Mouse (Mus musculus): Measurements from ENCODE around the gene Ifi47. TPM values are rescaled to one million over a fixed set of nuclear protein-coding genes. Genes with fewer than 3 reads are reported as not detected.

The Ifi47 gene
- polyA plus RNA-seq, 1 experiment from 2014 or later = 2.6 TPM

GRCm38 (mm10) chr11:49111000-49111399 is 34.6 kb downstream of the Ifi47 start:
- no peaks in the 10 kb centered on the region for H3K4me1 ChIP-seq
- WGBS = 44% methylated on average over 1 of the region's 1 CpGs

GRCm38 (mm10) chr11:49112624-49113219 is 36.3 kb downstream of the Ifi47 start:
- no peaks in the 10 kb centered on the region for H3K27me3 ChIP-seq
- WGBS = 91% methylated on average over 6 of the region's 6 CpGs
- H3K4me1 ChIP-seq = no peaks in the 10 kb centered on the region
- no peak overlapping the region for H3K4me3 ChIP-seq (replicated peaks)
- no peak for ATAC-seq (ENCODE audit: insufficient number of reproducible peaks, low FRiP score, low TSS enrichment, low read depth)
- H3K9me3 ChIP-seq (replicated peaks) = no peaks in the 10 kb centered on the region
- no peaks in the 10 kb centered on the region for H3K36me3 ChIP-seq
- H3K9ac ChIP-seq = no peak overlapping the region
- no peak overlapping the region for H3K4me2 ChIP-seq (replicated peaks)
- no peak overlapping the region for H3K27ac ChIP-seq (replicated peaks)

More at GRCm38 (mm10) chr11:49111000-49111399, 34.6 kb downstream of the Ifi47 start:
- no peak overlapping the region for H3K4me3 ChIP-seq (replicated peaks)
- ATAC-seq (ENCODE audit: insufficient number of reproducible peaks, low FRiP score, low TSS enrichment, low read depth) = no peak
- no peaks in the 10 kb centered on the region for H3K27me3 ChIP-seq
- H3K27ac ChIP-seq (replicated peaks) = no peak overlapping the region
- no peaks in the 10 kb centered on the region for H3K9me3 ChIP-seq (replicated peaks)
- H3K36me3 ChIP-seq = no peaks in the 10 kb centered on the region
- no peak overlapping the region for H3K9ac ChIP-seq
- no peak overlapping the region for H3K4me2 ChIP-seq (replicated peaks)

- Histone ChIP-seq H3K36me3 (no peaks in the 10 kb centered on the region), H3K4me3 (replicated peaks) (no peak overlapping the region), H3K27me3 (no peaks in the 10 kb centered on the region), H3K9me3 (replicated peaks) (no peaks in the 10 kb centered on the region), H3K27ac (replicated peaks) (no peak overlapping the region), H3K4me2 (replicated peaks) (no peak overlapping the region), H3K4me1 (no peaks in the 10 kb centered on the region), H3K9ac (no peak overlapping the region)
- no peak for ATAC-seq (ENCODE audit: insufficient number of reproducible peaks, low FRiP score, low TSS enrichment, low read depth)
- WGBS = 63% methylated on average over 2 of the region's 2 CpGs
Measured at GRCm38 (mm10) chr11:49114158-49114557, 37.8 kb downstream of the Ifi47 start.

GRCm38 (mm10) chr11:49114774-49115173 is 38.4 kb downstream of the Ifi47 start, which contains the start of gene Olfr1396:
Gene Olfr1396, minus strand, starts transcription at chr11:49114874.
- no peaks in the 10 kb centered on the region for H3K36me3 ChIP-seq
- H3K4me2 ChIP-seq (replicated peaks) = no peak within 1 kb of the TSS
- H3K4me3 ChIP-seq (replicated peaks) = no peak within 1 kb of the TSS
- no peaks in the 10 kb centered on the region for H3K9me3 ChIP-seq (replicated peaks)
- no peaks in the 10 kb centered on the region for H3K27me3 ChIP-seq
- H3K27ac ChIP-seq (replicated peaks) = no peak within 1 kb of the TSS
- no peaks in the 10 kb centered on the region for H3K4me1 ChIP-seq
- no peak for ATAC-seq (ENCODE audit: insufficient number of reproducible peaks, low FRiP score, low TSS enrichment, low read depth)
- H3K9ac ChIP-seq = no peak within 1 kb of the TSS

- WGBS = 72% methylated on average over 3 of the region's 3 CpGs
Measured at GRCm38 (mm10) chr11:49119635-49120034, 43.2 kb downstream of the Ifi47 start.

GRCm38 (mm10) chr11:49124169-49124568 is 47.8 kb downstream of the Ifi47 start:
- ATAC-seq (ENCODE audit: insufficient number of reproducible peaks, low FRiP score, low TSS enrichment, low read depth) = no peak
- H3K4me3 ChIP-seq (replicated peaks) = no peak overlapping the region
- H3K27ac ChIP-seq (replicated peaks) = no peak overlapping the region
- no peaks in the 10 kb centered on the region for H3K36me3 ChIP-seq
- no peaks in the 10 kb centered on the region for H3K9me3 ChIP-seq (replicated peaks)
- H3K4me2 ChIP-seq (replicated peaks) = no peak overlapping the region
- 89% methylated on average over 2 of the region's 2 CpGs for WGBS
- no peak overlapping the region for H3K9ac ChIP-seq
- no peaks in the 10 kb centered on the region for H3K27me3 ChIP-seq
- H3K4me1 ChIP-seq = no peaks in the 10 kb centered on the region

More at GRCm38 (mm10) chr11:49119635-49120034, 43.2 kb downstream of the Ifi47 start:
- H3K4me2 ChIP-seq (replicated peaks) = no peak overlapping the region
- no peak overlapping the region for H3K4me3 ChIP-seq (replicated peaks)
- no peak overlapping the region for H3K27ac ChIP-seq (replicated peaks)
- no peaks in the 10 kb centered on the region for H3K36me3 ChIP-seq
- H3K9me3 ChIP-seq (replicated peaks) = no peaks in the 10 kb centered on the region
- H3K9ac ChIP-seq = no peak overlapping the region
- no peak for ATAC-seq (ENCODE audit: insufficient number of reproducible peaks, low FRiP score, low TSS enrichment, low read depth)
- H3K27me3 ChIP-seq = no peaks in the 10 kb centered on the region
- no peaks in the 10 kb centered on the region for H3K4me1 ChIP-seq

GRCm38 (mm10) chr11:49141974-49142373 is 65.6 kb downstream of the Ifi47 start, which contains the start of gene Olfr1395:
Gene Olfr1395, plus strand, starts transcription at chr11:49142274.
- H3K36me3 ChIP-seq = no peaks in the 10 kb centered on the region
- no peak within 1 kb of the TSS for H3K4me2 ChIP-seq (replicated peaks)
- H3K9me3 ChIP-seq (replicated peaks) = no peaks in the 10 kb centered on the region
- 91% methylated on average over 6 of the region's 6 CpGs for WGBS
- H3K9ac ChIP-seq = no peak within 1 kb of the TSS
- no peak for ATAC-seq (ENCODE audit: insufficient number of reproducible peaks, low FRiP score, low TSS enrichment, low read depth)
- H3K4me1 ChIP-seq = no peaks in the 10 kb centered on the region
- H3K4me3 ChIP-seq (replicated peaks) = no peak within 1 kb of the TSS
- H3K27ac ChIP-seq (replicated peaks) = no peak within 1 kb of the TSS
- H3K27me3 ChIP-seq = no peaks in the 10 kb centered on the region

Other genes starting within 250 kb of the Ifi47 start
- gene Gm12184, start 249.9 kb upstream of the Ifi47 start, polyA plus RNA-seq (2015; fragmentation: Nextera tagmentation; extraction: Ambion mirVana) = 2.3 and 4.9 TPM in 2 replicates
- 8.3 and 8.8 TPM in 2 replicates for gene Irgm1, start 204.9 kb upstream of the Ifi47 start, polyA plus RNA-seq (2015; fragmentation: Nextera tagmentation; extraction: Ambion mirVana)
- 0.20 and 0.49 TPM in 2 replicates for gene Gm5431, start 174.4 kb upstream of the Ifi47 start, polyA plus RNA-seq (2015; fragmentation: Nextera tagmentation; extraction: Ambion mirVana)
- gene Psme2b, start 130.4 kb upstream of the Ifi47 start, polyA plus RNA-seq (2015; fragmentation: Nextera tagmentation; extraction: Ambion mirVana) = 2.1 and 8.5 TPM in 2 replicates
- not detected in 2 replicates for gene Olfr56, start 97.7 kb upstream of the Ifi47 start, polyA plus RNA-seq (2015; fragmentation: Nextera tagmentation; extraction: Ambion mirVana)
- 0.49 and 0.75 TPM in 2 replicates for gene 9930111J21Rik1, start 97.2 kb upstream of the Ifi47 start, polyA plus RNA-seq (2015; fragmentation: Nextera tagmentation; extraction: Ambion mirVana)
- not detected in 2 replicates for gene Gm12185, start 84.4 kb upstream of the Ifi47 start, polyA plus RNA-seq (2015; fragmentation: Nextera tagmentation; extraction: Ambion mirVana)
- 0.24 and 0.42 TPM in 2 replicates for gene Tgtp1, start 82.4 kb upstream of the Ifi47 start, polyA plus RNA-seq (2015; fragmentation: Nextera tagmentation; extraction: Ambion mirVana)
- 0.83 and 0.91 TPM in 2 replicates for gene 9930111J21Rik2, start 25.3 kb upstream of the Ifi47 start, polyA plus RNA-seq (2015; fragmentation: Nextera tagmentation; extraction: Ambion mirVana)
- 0.21 TPM in 2 replicates for gene Tgtp2, start 12.4 kb upstream of the Ifi47 start, polyA plus RNA-seq (2015; fragmentation: Nextera tagmentation; extraction: Ambion mirVana)
- gene Olfr1396, start 38.3 kb downstream of the Ifi47 start, polyA plus RNA-seq (2015; fragmentation: Nextera tagmentation; extraction: Ambion mirVana) = 0.17 and 0.27 TPM in 2 replicates
- gene Olfr1395, start 65.7 kb downstream of the Ifi47 start, polyA plus RNA-seq (2015; fragmentation: Nextera tagmentation; extraction: Ambion mirVana) = 0.25 and 0.51 TPM in 2 replicates
- gene Olfr1394, start 77.8 kb downstream of the Ifi47 start, polyA plus RNA-seq (2015; fragmentation: Nextera tagmentation; extraction: Ambion mirVana) = 0.05 TPM in 2 replicates
- 1.7 and 2.2 TPM in 2 replicates for gene Btnl9, start 110.6 kb downstream of the Ifi47 start, polyA plus RNA-seq (2015; fragmentation: Nextera tagmentation; extraction: Ambion mirVana)
- gene Zfp62, start 126.7 kb downstream of the Ifi47 start, polyA plus RNA-seq (2015; fragmentation: Nextera tagmentation; extraction: Ambion mirVana) = 36.0 and 36.7 TPM in 2 replicates
- gene Mgat1, start 167.6 kb downstream of the Ifi47 start, polyA plus RNA-seq (2015; fragmentation: Nextera tagmentation; extraction: Ambion mirVana) = 71.7 and 75.4 TPM in 2 replicates
- gene Olfr1393, start 201.7 kb downstream of the Ifi47 start, polyA plus RNA-seq (2015; fragmentation: Nextera tagmentation; extraction: Ambion mirVana) = 0.11 TPM in 1 of 2 replicates, not detected in the other
- gene Olfr1392, start 208.7 kb downstream of the Ifi47 start, polyA plus RNA-seq (2015; fragmentation: Nextera tagmentation; extraction: Ambion mirVana) = not detected in 2 replicates
- not detected in 2 replicates for gene Olfr10, start 228.2 kb downstream of the Ifi47 start, polyA plus RNA-seq (2015; fragmentation: Nextera tagmentation; extraction: Ambion mirVana)
- gene Olfr1391, start 246.2 kb downstream of the Ifi47 start, polyA plus RNA-seq (2015; fragmentation: Nextera tagmentation; extraction: Ambion mirVana) = 0.08 TPM in 1 of 2 replicates, not detected in the other